Mouse (Mus musculus): ENCODE measurements at regions not wholly inside any gene's neighbourhood (a gene's known extent, or its start where the extent isn't known, plus 50 kb on each side); places are given as distances from the start of the nearest gene placed in this dataset.

- Histone ChIP-seq H3K9me3 (ENCODE audit: control insufficient read depth, low read length) (no peaks in the 10 kb centered on the region), H3K27me3 (ENCODE audit: control insufficient read depth, insufficient read depth, low read length) (no peaks in the 10 kb centered on the region), H3K27ac (replicated peaks) (no peak overlapping the region), H3K9ac (ENCODE audit: low read length) (no peak overlapping the region), H3K4me2 (replicated peaks; ENCODE audit: low read depth) (no peak overlapping the region), H3K36me3 (ENCODE audit: control insufficient read depth, insufficient read depth, low read length) (no peaks in the 10 kb centered on the region), H3K4me3 (ENCODE audit: low read depth, low read length) (no peak overlapping the region), H3K4me1 (replicated peaks; ENCODE audit: control insufficient read depth, insufficient read depth) (no peaks in the 10 kb centered on the region)
- ATAC-seq (ENCODE audit: low FRiP score, low TSS enrichment) (no peak), DNase-seq (ENCODE audit: low spot score) (peak; percentile 54)
- TF ChIP-seq CTCF (IDR thresholded peaks at IDR 0.05; ENCODE audit: low read depth) = peak; percentile 85
- no peak for TF ChIP-seq EP300 (optimal IDR thresholded peaks at IDR 0.05)
- WGBS = 2% methylated on average over 2 of the region's 2 CpGs
Observed at GRCm38 (mm10) chr2:178758366-178758765, 328.0 kb downstream of the Cdh26 start.

GRCm38 (mm10) chr2:178768526-178768925 lies 338.2 kb downstream of the Cdh26 start:
- Histone ChIP-seq H3K27ac (replicated peaks) (no peak overlapping the region), H3K9me3 (ENCODE audit: control insufficient read depth, low read length) (no peaks in the 10 kb centered on the region), H3K9ac (ENCODE audit: low read length) (no peak overlapping the region), H3K4me2 (replicated peaks; ENCODE audit: low read depth) (no peak overlapping the region), H3K4me3 (ENCODE audit: low read depth, low read length) (no peak overlapping the region), H3K27me3 (ENCODE audit: control insufficient read depth, insufficient read depth, low read length) (no peaks in the 10 kb centered on the region), H3K36me3 (ENCODE audit: control insufficient read depth, insufficient read depth, low read length) (no peaks in the 10 kb centered on the region), H3K4me1 (replicated peaks; ENCODE audit: control insufficient read depth, insufficient read depth) (no peaks in the 10 kb centered on the region)
- 66% methylated on average over 4 of the region's 4 CpGs for WGBS
- ATAC-seq (ENCODE audit: low FRiP score, low TSS enrichment) = no peak
- no peak for DNase-seq (ENCODE audit: low spot score)
- TF ChIP-seq CTCF (IDR thresholded peaks at IDR 0.05; ENCODE audit: low read depth) (no peak), EP300 (optimal IDR thresholded peaks at IDR 0.05) (no peak)

- Histone ChIP-seq H3K4me1 (replicated peaks; ENCODE audit: control insufficient read depth, insufficient read depth) (no peaks in the 10 kb centered on the region), H3K27ac (replicated peaks) (no peak overlapping the region), H3K36me3 (ENCODE audit: control insufficient read depth, insufficient read depth, low read length) (no peaks in the 10 kb centered on the region), H3K27me3 (ENCODE audit: control insufficient read depth, insufficient read depth, low read length) (no peaks in the 10 kb centered on the region), H3K4me2 (replicated peaks; ENCODE audit: low read depth) (no peak overlapping the region), H3K4me3 (ENCODE audit: low read depth, low read length) (no peak overlapping the region), H3K9ac (ENCODE audit: low read length) (no peak overlapping the region), H3K9me3 (ENCODE audit: control insufficient read depth, low read length) (no peaks in the 10 kb centered on the region)
- ATAC-seq (ENCODE audit: low FRiP score, low TSS enrichment) (no peak), DNase-seq (ENCODE audit: low spot score) (no peak)
- no peak for TF ChIP-seq EP300 (optimal IDR thresholded peaks at IDR 0.05)
- TF ChIP-seq CTCF (IDR thresholded peaks at IDR 0.05; ENCODE audit: low read depth) = no peak
- 88% methylated on average over 4 of the region's 4 CpGs for WGBS
Observed at GRCm38 (mm10) chr2:178769001-178769400, 338.7 kb downstream of the Cdh26 start.

GRCm38 (mm10) chr2:178771435-178771834 lies 341.1 kb downstream of the Cdh26 start:
- no peaks in the 10 kb centered on the region for H3K36me3 ChIP-seq (ENCODE audit: control insufficient read depth, insufficient read depth, low read length)
- ATAC-seq (ENCODE audit: low FRiP score, low TSS enrichment) (no peak), DNase-seq (ENCODE audit: low spot score) (no peak)
- H3K9me3 ChIP-seq (ENCODE audit: control insufficient read depth, low read length) = no peaks in the 10 kb centered on the region
- TF ChIP-seq EP300 (optimal IDR thresholded peaks at IDR 0.05) (no peak), CTCF (IDR thresholded peaks at IDR 0.05; ENCODE audit: low read depth) (no peak)
- no peak overlapping the region for H3K9ac ChIP-seq (ENCODE audit: low read length)
- H3K4me3 ChIP-seq (ENCODE audit: low read depth, low read length) = no peak overlapping the region
- no peak overlapping the region for H3K4me2 ChIP-seq (replicated peaks; ENCODE audit: low read depth)
- H3K27me3 ChIP-seq (ENCODE audit: control insufficient read depth, insufficient read depth, low read length) = no peaks in the 10 kb centered on the region
- no peaks in the 10 kb centered on the region for H3K4me1 ChIP-seq (replicated peaks; ENCODE audit: control insufficient read depth, insufficient read depth)
- no peak overlapping the region for H3K27ac ChIP-seq (replicated peaks)
- 17% methylated on average over 1 of the region's 1 CpGs for WGBS

- no peak for ATAC-seq (ENCODE audit: low FRiP score, low TSS enrichment)
- no peaks in the 10 kb centered on the region for H3K9me3 ChIP-seq (ENCODE audit: control insufficient read depth, low read length)
- no peak for DNase-seq (ENCODE audit: low spot score)
- H3K4me2 ChIP-seq (replicated peaks; ENCODE audit: low read depth) = no peak overlapping the region
- H3K27ac ChIP-seq (replicated peaks) = no peak overlapping the region
- H3K9ac ChIP-seq (ENCODE audit: low read length) = no peak overlapping the region
- H3K4me3 ChIP-seq (ENCODE audit: low read depth, low read length) = no peak overlapping the region
- 93% methylated on average over 3 of the region's 3 CpGs for WGBS
- TF ChIP-seq CTCF (IDR thresholded peaks at IDR 0.05; ENCODE audit: low read depth) = no peak
- H3K27me3 ChIP-seq (ENCODE audit: control insufficient read depth, insufficient read depth, low read length) = no peaks in the 10 kb centered on the region
- no peaks in the 10 kb centered on the region for H3K4me1 ChIP-seq (replicated peaks; ENCODE audit: control insufficient read depth, insufficient read depth)
- no peaks in the 10 kb centered on the region for H3K36me3 ChIP-seq (ENCODE audit: control insufficient read depth, insufficient read depth, low read length)
Observed at GRCm38 (mm10) chr2:178771881-178772280, 341.6 kb downstream of the Cdh26 start.

GRCm38 (mm10) chr2:178784822-178785589 lies 354.7 kb downstream of the Cdh26 start:
- TF ChIP-seq CTCF (IDR thresholded peaks at IDR 0.05; ENCODE audit: low read depth) (no peak), EP300 (optimal IDR thresholded peaks at IDR 0.05) (no peak)
- no peak overlapping the region for H3K27ac ChIP-seq (replicated peaks)
- no peaks in the 10 kb centered on the region for H3K27me3 ChIP-seq (ENCODE audit: control insufficient read depth, insufficient read depth, low read length)
- 71% methylated on average over 25 of the region's 25 CpGs for WGBS
- no peak overlapping the region for H3K4me2 ChIP-seq (replicated peaks; ENCODE audit: low read depth)
- no peak overlapping the region for H3K4me3 ChIP-seq (ENCODE audit: low read depth, low read length)
- ATAC-seq (ENCODE audit: low FRiP score, low TSS enrichment) (no peak), DNase-seq (ENCODE audit: low spot score) (no peak)
- no peaks in the 10 kb centered on the region for H3K9me3 ChIP-seq (ENCODE audit: control insufficient read depth, low read length)
- no peaks in the 10 kb centered on the region for H3K4me1 ChIP-seq (replicated peaks; ENCODE audit: control insufficient read depth, insufficient read depth)
- H3K9ac ChIP-seq (ENCODE audit: low read length) = no peak overlapping the region
- H3K36me3 ChIP-seq (ENCODE audit: control insufficient read depth, insufficient read depth, low read length) = no peaks in the 10 kb centered on the region
